Mouse (Mus musculus): ENCODE results near the gene Adgrg1. TPM values are rescaled to one million over a fixed set of nuclear protein-coding genes. Genes with fewer than 3 reads are reported as not detected.
A peak's percentile ranks its signal among the peaks of the same experiment; 100 is the strongest.

Gene Adgrg1
- total and polyA plus RNA-seq, 2 experiments from 2014 or later = 101 to 188 TPM

- H3K9me3 ChIP-seq (ENCODE audit: low read length) = no peaks in the 10 kb centered on the region
- peaks cover 63% of the 10 kb centered on the region for H3K4me1 ChIP-seq (ENCODE audit: insufficient read depth)
- H3K27ac ChIP-seq (ENCODE audit: low read depth, low read length) = peak overlapping the region; percentile 96
- DNase-seq = no peak
- ATAC-seq = peak; percentile 14; the same call in 1 of the 2 replicates
- H3K4me2 ChIP-seq (ENCODE audit: low read depth) = peak overlapping the region; percentile 71
- no peak for TF ChIP-seq CTCF (IDR thresholded peaks at IDR 0.05; ENCODE audit: low read depth)
- 4% methylated on average over 1 of the region's 1 CpGs for WGBS
- H3K27me3 ChIP-seq (ENCODE audit: insufficient read depth, low read length) = no peaks in the 10 kb centered on the region
- H3K4me3 ChIP-seq (ENCODE audit: low read depth, low read length) = peak overlapping the region; percentile 41
- H3K36me3 ChIP-seq (ENCODE audit: insufficient read depth) = no peaks in the 10 kb centered on the region; the same call in 1 of the 2 replicates
- peak overlapping the region; percentile 69 for H3K9ac ChIP-seq
Measured at GRCm38 (mm10) chr8:94994510-94994909, 20.0 kb downstream of the Adgrg1 start.

- peak overlapping the region; percentile 69 for H3K9ac ChIP-seq
- no peaks in the 10 kb centered on the region for H3K27me3 ChIP-seq (ENCODE audit: insufficient read depth, low read length)
- TF ChIP-seq CTCF (IDR thresholded peaks at IDR 0.05; ENCODE audit: low read depth) = no peak
- peak overlapping the region; percentile 71 for H3K4me2 ChIP-seq (ENCODE audit: low read depth)
- H3K9me3 ChIP-seq (ENCODE audit: low read length) = no peaks in the 10 kb centered on the region
- peak overlapping the region; percentile 41 for H3K4me3 ChIP-seq (ENCODE audit: low read depth, low read length)
- DNase-seq (peak; percentile 73), ATAC-seq (no peak)
- H3K27ac ChIP-seq (ENCODE audit: low read depth, low read length) = peak overlapping the region; percentile 96
- 14% methylated on average over 5 of the region's 5 CpGs for WGBS
- peaks cover 69% of the 10 kb centered on the region for H3K4me1 ChIP-seq (ENCODE audit: insufficient read depth)
- no peaks in the 10 kb centered on the region; the same call in 1 of the 2 replicates for H3K36me3 ChIP-seq (ENCODE audit: insufficient read depth)
Measured at GRCm38 (mm10) chr8:94995336-94995893, 20.9 kb downstream of the Adgrg1 start.

- no peaks in the 10 kb centered on the region; the same call in 1 of the 2 replicates for H3K36me3 ChIP-seq (ENCODE audit: insufficient read depth)
- no peaks in the 10 kb centered on the region for H3K9me3 ChIP-seq (ENCODE audit: low read length)
- H3K27ac ChIP-seq (ENCODE audit: low read depth, low read length) = peak overlapping the region; percentile 96
- peak overlapping the region; percentile 41 for H3K4me3 ChIP-seq (ENCODE audit: low read depth, low read length)
- ATAC-seq (no peak), DNase-seq (peak; percentile 68)
- H3K4me2 ChIP-seq (ENCODE audit: low read depth) = peak overlapping the region; percentile 71
- WGBS = 9% methylated on average over 12 of the region's 12 CpGs
- peak overlapping the region; percentile 69 for H3K9ac ChIP-seq
- H3K27me3 ChIP-seq (ENCODE audit: insufficient read depth, low read length) = no peaks in the 10 kb centered on the region
- H3K4me1 ChIP-seq (ENCODE audit: insufficient read depth) = peaks cover 73% of the 10 kb centered on the region
- no peak for TF ChIP-seq CTCF (IDR thresholded peaks at IDR 0.05; ENCODE audit: low read depth)
Measured at GRCm38 (mm10) chr8:94996037-94996436, 21.5 kb downstream of the Adgrg1 start.

- WGBS = 26% methylated on average over 6 of the region's 6 CpGs
Measured at GRCm38 (mm10) chr8:94996899-94997856, 22.6 kb downstream of the Adgrg1 start.

GRCm38 (mm10) chr8:94997857-94998243 lies 23.3 kb downstream of the Adgrg1 start:
- H3K9ac ChIP-seq = peak overlapping the region; percentile 69
- ATAC-seq = no peak
- no peak for DNase-seq
- peaks cover 70% of the 10 kb centered on the region for H3K4me1 ChIP-seq (ENCODE audit: insufficient read depth)
- TF ChIP-seq CTCF (IDR thresholded peaks at IDR 0.05; ENCODE audit: low read depth) = no peak
- H3K27me3 ChIP-seq (ENCODE audit: insufficient read depth, low read length) = no peaks in the 10 kb centered on the region
- peak overlapping the region; percentile 96 for H3K27ac ChIP-seq (ENCODE audit: low read depth, low read length)
- no peaks in the 10 kb centered on the region; the same call in 1 of the 2 replicates for H3K36me3 ChIP-seq (ENCODE audit: insufficient read depth)
- H3K4me3 ChIP-seq (ENCODE audit: low read depth, low read length) = peak overlapping the region; percentile 41
- no peaks in the 10 kb centered on the region for H3K9me3 ChIP-seq (ENCODE audit: low read length)
- H3K4me2 ChIP-seq (ENCODE audit: low read depth) = peak overlapping the region; percentile 71
- 23% methylated on average over 6 of the region's 6 CpGs for WGBS

More at GRCm38 (mm10) chr8:94996899-94997856, 22.6 kb downstream of the Adgrg1 start:
- Histone ChIP-seq H3K4me2 (ENCODE audit: low read depth) (peak overlapping the region; percentile 71), H3K9me3 (ENCODE audit: low read length) (no peaks in the 10 kb centered on the region), H3K36me3 (ENCODE audit: insufficient read depth) (no peaks in the 10 kb centered on the region; the same call in 1 of the 2 replicates), H3K4me1 (ENCODE audit: insufficient read depth) (peaks cover 74% of the 10 kb centered on the region), H3K27ac (ENCODE audit: low read depth, low read length) (peak overlapping the region; percentile 96), H3K27me3 (ENCODE audit: insufficient read depth, low read length) (no peaks in the 10 kb centered on the region), H3K9ac (peak overlapping the region; percentile 69), H3K4me3 (ENCODE audit: low read depth, low read length) (peak overlapping the region; percentile 41)
- peak; percentile 62 for DNase-seq
- peak; percentile 31; the same call in 1 of the 2 replicates for TF ChIP-seq CTCF (IDR thresholded peaks at IDR 0.05; ENCODE audit: low read depth)
- ATAC-seq = no peak

- H3K9ac ChIP-seq = peak overlapping the region; percentile 69
Measured at GRCm38 (mm10) chr8:94998431-94998830, 23.9 kb downstream of the Adgrg1 start.

More at GRCm38 (mm10) chr8:94998431-94998830, 23.9 kb downstream of the Adgrg1 start:
- 38% methylated on average over 2 of the region's 2 CpGs for WGBS
- H3K36me3 ChIP-seq (ENCODE audit: insufficient read depth) = peaks cover 6% of the 10 kb centered on the region
- H3K9me3 ChIP-seq (ENCODE audit: low read length) = no peaks in the 10 kb centered on the region
- H3K4me3 ChIP-seq (ENCODE audit: low read depth, low read length) = peak overlapping the region; percentile 41
- H3K4me1 ChIP-seq (ENCODE audit: insufficient read depth) = peaks cover 64% of the 10 kb centered on the region
- H3K27ac ChIP-seq (ENCODE audit: low read depth, low read length) = peak overlapping the region; percentile 96
- no peak for TF ChIP-seq CTCF (IDR thresholded peaks at IDR 0.05; ENCODE audit: low read depth)
- no peak for ATAC-seq
- peak overlapping the region; percentile 71 for H3K4me2 ChIP-seq (ENCODE audit: low read depth)
- no peak for DNase-seq
- H3K27me3 ChIP-seq (ENCODE audit: insufficient read depth, low read length) = no peaks in the 10 kb centered on the region
